Mouse (Mus musculus) kidney, postnatal 0 days (tissue): Measurements from ENCODE around the gene 9030025P20Rik. TPM values are rescaled to one million over a fixed set of nuclear protein-coding genes. Genes with fewer than 3 reads are reported as not detected.
"Not testable (repeated sequence)": the region's sequence is repeated elsewhere in the genome, so short reads cannot be mapped to it uniquely, and the experiment has no call there.

Experiments
- ATAC-seq: fragments of 200-750 bp; cut with Nextera tagmentation; replicated peaks from 2 replicates; pipeline ENCODE4 v1.8.0; 2017; ENCODE audit warnings: low read depth, moderate number of reproducible peaks, moderate TSS enrichment, moderate library complexity; ENCODE audit not compliant: low FRiP score
- DNase-seq: peaks from one replicate; pipeline ENCODE4 v3.0.0-alpha.2; 2016; ENCODE audit warnings: low spot score
- H3K27ac ChIP-seq: fragments of 300-500 bp; sonication (generic); 2 replicates; pipeline ENCODE4 v1.5.1; 2014; ENCODE audit warnings: mild to moderate bottlenecking
- H3K27me3 ChIP-seq: fragments of 300-500 bp; sonication (generic); 2 replicates; pipeline ENCODE4 v1.6.1; 2014; ENCODE audit warnings: low read length, mixed read lengths; ENCODE audit not compliant: insufficient read depth
- H3K36me3 ChIP-seq: fragments of 300-500 bp; sonication (generic); 2 replicates; pipeline ENCODE4 v1.6.1; 2014; ENCODE audit warnings: low read length, mixed read lengths; ENCODE audit not compliant: insufficient read depth
- H3K4me1 ChIP-seq: fragments of 300-500 bp; sonication (generic); replicated peaks from 2 replicates; pipeline ENCODE4 v1.6.1; 2014; ENCODE audit warnings: antibody characterized with exemption, low read length, mixed read lengths; ENCODE audit not compliant: insufficient read depth
- H3K4me2 ChIP-seq: fragments of 300-500 bp; sonication (generic); 2 replicates; pipeline ENCODE4 v1.6.1; 2014; ENCODE audit warnings: mild to moderate bottlenecking, low read length, moderate library complexity, mixed read lengths
- H3K4me3 ChIP-seq: fragments of 300-500 bp; sonication (generic); replicated peaks from 2 replicates; pipeline ENCODE4 v1.5.1; 2014; ENCODE audit warnings: low read depth, low read length
- H3K9ac ChIP-seq: fragments of 300-500 bp; sonication (generic); 2 replicates; pipeline ENCODE4 v1.6.1; 2014; ENCODE audit warnings: low read depth, low read length
- H3K9me3 ChIP-seq: fragments of 300-500 bp; sonication (generic); replicated peaks from 2 replicates; pipeline ENCODE4 v1.6.1; 2016; ENCODE audit warnings: low read length, inconsistent platforms, mixed read lengths
- CTCF ChIP-seq: IDR thresholded peaks from 2 replicates; pipeline ENCODE4 v1.5.1; 2016; ENCODE audit warnings: antibody characterized with exemption, low read depth, mild to moderate bottlenecking, moderate library complexity
- WGBS: fragments of 180-500 bp; shearing (Covaris S2); extraction: QIAGEN DNeasy Blood & Tissue Kit; methylation state at CpG from one replicate; pipeline ENCODE4 v1.1.7; 2014; 5-methylcytosine and 5-hydroxymethylcytosine counted together
- polyA plus RNA-seq: library from polyadenylated mRNA; unstranded; fragments of >200 nt; fragmentation: Nextera tagmentation; extraction: Ambion mirVana; gene quantifications from 2 replicates; pipeline ENCODE4 v1.2.1, GENCODE M21; 2015

The 9030025P20Rik gene
- polyA plus RNA-seq, 1 experiment from 2014 or later = 8.9 TPM

DNA sequence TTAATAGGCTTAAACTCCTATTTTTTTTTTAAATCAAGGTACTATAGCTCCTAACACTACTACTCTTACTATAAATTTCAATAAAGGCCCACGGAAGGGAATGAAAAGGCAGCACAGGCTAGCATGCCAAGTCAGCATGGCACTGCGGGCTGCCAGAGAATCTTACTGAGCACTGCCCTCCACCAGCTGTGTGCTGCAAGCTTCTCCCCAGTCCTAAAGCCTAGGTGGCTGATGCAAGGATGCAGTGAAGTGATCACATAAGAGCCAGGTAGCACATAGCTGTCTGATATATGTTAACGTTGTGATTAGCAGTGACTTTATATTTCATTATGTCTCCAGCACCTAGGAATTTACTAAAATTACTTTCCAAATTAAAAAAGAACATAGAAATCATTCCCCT, 18.3 kb upstream of the 9030025P20Rik start:
- Histone ChIP-seq H3K9me3 (no peaks in the 10 kb centered on the region), H3K4me3 (peak overlapping the region; percentile 61; the same call in 1 of the 2 replicates), H3K9ac (peak overlapping the region; percentile 28; the same call in 1 of the 2 replicates), H3K36me3 (0 out of 2 replicates have a peak, but pooled peaks cover 2% of the 10 kb centered on the region), H3K27me3 (no peaks in the 10 kb centered on the region), H3K27ac (no peak overlapping the region), H3K4me1 (0 out of 2 replicates have a peak, but pooled peaks cover 2% of the 10 kb centered on the region), H3K4me2 (peak overlapping the region; percentile 98)
- ATAC-seq = no peak
- DNase-seq = no peak
- 19% methylated on average over 3 of the region's 3 CpGs for WGBS
- TF ChIP-seq CTCF = no peak

DNA sequence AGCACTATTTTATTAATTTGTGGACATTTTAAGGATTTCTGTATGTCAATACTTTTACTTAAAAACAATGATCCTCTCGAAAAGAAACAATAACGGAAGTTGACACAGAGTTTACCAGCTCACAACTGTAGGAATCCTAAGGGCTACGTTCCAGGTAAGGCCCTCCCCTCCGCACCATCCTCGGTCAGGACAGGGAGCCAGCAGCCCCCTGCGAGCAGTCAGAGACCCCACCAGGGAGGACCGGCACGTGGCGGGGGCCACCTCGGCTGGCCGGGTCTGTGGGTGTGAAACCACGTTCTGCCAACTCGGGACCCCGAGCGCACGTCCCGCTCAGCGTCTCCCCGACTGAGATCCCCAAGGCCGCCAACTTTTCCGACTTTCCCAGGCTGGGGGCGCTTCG, 17.7 kb upstream of the 9030025P20Rik start:
- Histone ChIP-seq H3K4me1 (0 out of 2 replicates have a peak, but pooled peaks cover 2% of the 10 kb centered on the region), H3K27me3 (no peaks in the 10 kb centered on the region), H3K4me2 (peak overlapping the region; percentile 98), H3K9ac (peak overlapping the region; percentile 84), H3K27ac (peak overlapping the region; percentile 84; the same call in 1 of the 2 replicates), H3K36me3 (0 out of 2 replicates have a peak, but pooled peaks cover 2% of the 10 kb centered on the region), H3K9me3 (no peaks in the 10 kb centered on the region), H3K4me3 (peak overlapping the region; percentile 61)
- no peak for TF ChIP-seq CTCF
- 0% methylated on average over 19 of the region's 23 CpGs for WGBS
- ATAC-seq = peak; percentile 14; the same call in 1 of the 2 replicates
- no peak for DNase-seq

DNA sequence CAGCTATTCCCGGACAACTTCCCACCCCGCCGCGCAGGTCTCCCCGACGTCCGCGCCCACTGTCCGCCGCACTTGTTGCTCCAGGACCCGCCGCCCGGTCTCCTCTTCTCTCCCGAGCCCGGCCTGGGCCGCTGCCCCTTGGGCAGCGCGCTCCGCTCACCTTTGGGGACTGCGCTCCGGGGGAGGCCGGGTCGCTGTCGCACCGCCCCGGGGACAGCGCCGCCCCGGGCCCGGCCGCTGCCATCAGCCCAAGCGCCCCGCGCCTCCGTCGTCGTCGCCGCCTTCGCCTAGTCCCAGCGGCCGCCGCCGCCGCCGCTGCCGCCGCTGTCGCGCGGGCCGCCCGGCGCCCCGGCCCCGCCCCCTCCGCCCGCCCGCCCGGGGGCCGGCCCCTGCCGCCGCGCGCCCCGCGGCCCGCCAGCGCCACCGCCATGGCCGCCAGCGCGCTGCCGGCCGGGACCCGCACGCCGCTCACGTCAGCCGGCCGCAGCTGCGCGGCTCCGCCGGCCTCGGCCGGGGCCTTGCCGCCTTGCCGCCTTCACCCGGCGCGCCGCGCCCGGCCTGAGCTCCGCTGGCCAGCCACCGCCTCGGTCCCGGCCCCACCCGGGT, 17.2 kb upstream of the 9030025P20Rik start, which contains the start of gene Phf10:
Gene Phf10, minus strand, starts transcription at position 323 of the 606 bp plus-strand sequence.
- not testable (repeated sequence) for H3K4me1 ChIP-seq, H3K36me3 ChIP-seq, DNase-seq, H3K9me3 ChIP-seq, H3K27me3 ChIP-seq
- H3K4me3 ChIP-seq = peak within 1 kb of the TSS; percentile 61
- ATAC-seq = peak; percentile 77
- WGBS = under 1% methylated on average over 47 of the region's 100 CpGs
- H3K9ac ChIP-seq = peak within 1 kb of the TSS; percentile 84
- H3K27ac ChIP-seq = peak within 1 kb of the TSS; percentile 84
- peak within 1 kb of the TSS; percentile 98 for H3K4me2 ChIP-seq

DNA sequence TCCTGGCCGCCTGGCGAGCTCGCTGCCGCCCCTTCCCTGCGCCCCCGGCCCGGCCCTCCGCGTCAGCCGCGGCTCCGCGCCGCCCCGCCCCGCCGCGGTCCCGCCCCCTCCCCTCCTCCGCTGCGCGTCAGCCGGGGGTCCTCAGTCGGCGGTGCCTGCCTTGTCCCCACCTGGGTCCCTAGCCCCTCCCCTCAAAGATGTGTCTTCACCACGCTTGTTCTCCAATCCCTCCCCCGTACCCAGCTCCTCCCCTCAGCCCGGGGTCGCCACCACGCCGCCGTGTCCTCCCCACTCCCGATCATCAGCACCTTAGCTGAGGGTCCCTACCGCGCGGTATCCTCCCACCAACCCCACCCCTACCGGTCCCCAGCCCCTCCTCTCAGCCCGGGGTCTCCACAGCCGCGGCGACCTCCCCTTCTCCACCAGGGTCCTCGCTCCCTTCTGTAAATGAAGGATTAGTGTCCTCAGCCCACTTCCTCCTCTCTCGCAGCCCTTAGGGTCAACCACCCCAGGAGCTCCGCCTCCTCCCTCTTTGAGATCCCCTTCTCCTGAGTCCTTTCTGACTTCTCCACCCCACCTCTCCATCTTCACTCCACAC, 16.6 kb upstream of the 9030025P20Rik start:
- H3K9ac ChIP-seq, H3K4me2 ChIP-seq, H3K27ac ChIP-seq, H3K9me3 ChIP-seq, H3K4me1 ChIP-seq, H3K36me3 ChIP-seq, H3K4me3 ChIP-seq, DNase-seq, H3K27me3 ChIP-seq: not testable (repeated sequence)
- peak; percentile 81 for ATAC-seq
- no CpG with 5 or more reads among the region's 44 CpGs for WGBS

DNA sequence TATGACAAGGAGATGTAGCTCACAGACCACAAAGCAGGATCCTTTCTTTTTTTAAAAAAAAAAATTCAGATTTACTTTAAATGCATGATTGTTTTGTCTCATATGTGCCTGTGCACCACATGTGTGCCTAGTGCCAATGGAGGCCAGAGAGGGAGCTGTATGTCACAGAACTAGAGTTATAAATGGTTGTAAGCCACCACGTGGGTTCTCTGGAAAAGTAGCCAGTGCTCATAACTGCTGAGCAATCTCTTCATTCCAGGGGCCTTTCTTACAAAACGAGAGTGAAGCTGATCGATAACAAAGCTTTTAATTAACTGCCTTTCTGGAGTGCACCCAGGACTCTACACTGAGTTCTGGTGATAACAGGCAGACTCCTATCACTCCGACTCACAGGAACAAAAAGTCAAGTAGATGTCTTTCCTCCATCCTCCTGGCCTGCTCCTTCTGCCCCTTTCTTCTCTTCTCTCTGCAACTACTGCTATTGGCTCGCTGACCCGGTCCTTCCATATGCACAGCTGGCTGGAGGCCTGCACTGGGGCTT, 9.8 kb upstream of the 9030025P20Rik start:
- not testable (repeated sequence) for ATAC-seq, H3K27me3 ChIP-seq, H3K36me3 ChIP-seq, H3K27ac ChIP-seq, H3K4me1 ChIP-seq, H3K4me2 ChIP-seq, H3K9me3 ChIP-seq, H3K4me3 ChIP-seq, H3K9ac ChIP-seq, DNase-seq
- no CpG with 5 or more reads among the region's 6 CpGs for WGBS

DNA sequence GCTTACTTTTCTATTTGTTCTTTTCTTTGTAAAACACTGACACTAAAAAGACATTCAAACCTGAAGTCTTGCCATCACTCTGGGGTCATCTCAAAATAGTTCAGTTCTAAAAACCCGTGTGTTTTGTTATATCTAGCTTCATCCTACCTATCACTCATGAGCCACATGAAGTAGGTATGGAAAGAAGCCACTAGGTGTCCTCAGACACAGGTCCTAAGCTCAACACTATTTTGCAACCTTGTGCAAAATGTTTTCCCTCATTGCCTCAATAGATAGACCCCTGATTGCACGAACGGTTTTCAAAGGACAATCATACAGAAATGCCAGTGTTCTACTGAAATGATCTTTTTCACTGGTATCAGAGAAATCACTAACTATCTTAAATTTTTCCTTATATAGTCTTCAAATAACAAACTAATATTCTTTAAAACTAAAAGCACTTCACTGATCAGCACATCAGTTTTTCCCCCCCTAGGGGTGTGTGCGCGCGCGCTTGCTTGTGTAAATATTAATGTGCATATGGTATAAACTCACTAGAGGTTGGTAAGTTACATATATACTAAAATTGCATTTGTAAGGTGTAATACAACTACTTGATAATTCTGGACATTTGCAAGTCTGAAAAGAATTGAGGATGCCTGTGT, 428 bp upstream of the 9030025P20Rik start:
- not testable (repeated sequence) for H3K36me3 ChIP-seq, H3K4me2 ChIP-seq, H3K27me3 ChIP-seq, H3K4me1 ChIP-seq, H3K27ac ChIP-seq, H3K9me3 ChIP-seq, H3K9ac ChIP-seq, H3K4me3 ChIP-seq, DNase-seq, ATAC-seq
- WGBS = 2% methylated on average over 4 of the region's 7 CpGs

DNA sequence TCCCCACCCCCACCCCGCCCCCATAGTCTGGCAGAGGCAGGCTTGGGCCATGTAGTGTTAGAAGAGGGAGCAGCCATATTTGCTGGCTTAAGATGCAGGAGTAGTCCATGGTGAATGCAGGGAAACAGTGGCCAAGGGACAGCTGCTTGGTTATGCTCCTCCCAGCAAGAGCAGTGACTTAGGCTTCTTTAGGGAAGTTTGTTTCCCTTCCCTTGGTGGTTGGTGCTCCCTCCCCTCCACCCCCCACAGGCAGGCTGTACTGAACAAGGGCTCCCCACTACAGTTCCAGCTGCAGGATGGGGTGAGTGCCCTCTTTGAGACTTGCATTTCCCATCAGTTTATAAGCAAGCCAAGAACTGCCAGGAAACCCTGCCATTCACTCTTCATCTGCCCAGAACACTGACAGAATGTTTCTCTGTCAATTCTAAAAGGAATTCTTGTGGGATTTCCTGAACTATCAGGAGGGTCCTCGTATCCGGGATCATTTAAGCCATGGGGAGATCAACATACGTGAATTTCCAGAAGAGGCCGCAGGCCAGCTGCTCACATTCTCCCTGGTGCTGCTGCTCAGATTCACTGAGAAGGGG, 11.9 kb downstream of the 9030025P20Rik start:
- H3K4me1 ChIP-seq, H3K4me2 ChIP-seq, H3K27ac ChIP-seq, H3K4me3 ChIP-seq, H3K9me3 ChIP-seq, H3K27me3 ChIP-seq, H3K9ac ChIP-seq, DNase-seq, H3K36me3 ChIP-seq, ATAC-seq: not testable (repeated sequence)
- 91% methylated on average over 4 of the region's 5 CpGs for WGBS

DNA sequence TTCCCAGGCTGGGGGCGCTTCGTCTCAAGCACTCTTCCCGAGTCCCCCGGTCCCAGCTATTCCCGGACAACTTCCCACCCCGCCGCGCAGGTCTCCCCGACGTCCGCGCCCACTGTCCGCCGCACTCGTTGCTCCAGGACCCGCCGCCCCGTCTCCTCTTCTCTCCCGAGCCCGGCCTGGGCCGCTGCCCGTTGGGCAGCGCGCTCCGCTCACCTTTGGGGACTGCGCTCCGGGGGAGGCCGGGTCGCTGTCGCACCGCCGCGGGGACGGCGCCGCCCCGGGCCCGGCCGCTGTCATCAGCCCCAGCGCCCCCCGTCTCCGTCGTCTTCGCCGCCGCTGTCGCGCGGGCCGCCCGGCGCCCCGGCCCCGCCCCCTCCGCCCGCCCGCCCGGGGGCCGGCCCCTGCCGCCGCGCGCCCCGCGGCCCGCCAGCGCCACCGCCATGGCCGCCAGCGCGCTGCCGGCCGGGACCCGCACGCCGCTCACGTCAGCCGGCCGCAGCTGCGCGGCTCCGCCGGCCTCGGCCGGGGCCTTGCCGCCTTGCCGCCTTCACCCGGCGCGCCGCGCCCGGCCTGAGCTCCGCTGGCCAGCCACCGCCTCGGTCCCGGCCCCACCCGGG, 14.4 kb downstream of the 9030025P20Rik start:
- peak; percentile 68 for ATAC-seq
- H3K27ac ChIP-seq, H3K9ac ChIP-seq, H3K27me3 ChIP-seq, H3K4me3 ChIP-seq, H3K9me3 ChIP-seq, DNase-seq, H3K36me3 ChIP-seq, H3K4me2 ChIP-seq, H3K4me1 ChIP-seq: not testable (repeated sequence)
- whole genome bisulfite sequencing = no CpG with 5 or more reads among the region's 98 CpGs
